Mouse (Mus musculus) heart, postnatal 36 days (tissue): ENCODE results near the gene Hoga1. TPM values are rescaled to one million over a fixed set of nuclear protein-coding genes. Genes with fewer than 3 reads are reported as not detected.

Experiments used
- DNase-seq, 2 experiments: peaks; one replicate each; pipeline ENCODE4 v3.0.0; 2021 to 2022
- intact Hi-C: fragments of 180-260 bp; cut with DNase I; formaldehyde crosslinking; loops from one replicate; pipeline ENCODE4 v1.15.1; 2025
- total RNA-seq, 2 experiments: library from RNA; stranded (reverse); gene quantifications; 2 replicates each; pipeline ENCODE4 v1.2.3; 2021

Hoga1 gene
- total RNA-seq, 2 experiments from 2014 or later: 1.4 to 1.7 TPM

DNA sequence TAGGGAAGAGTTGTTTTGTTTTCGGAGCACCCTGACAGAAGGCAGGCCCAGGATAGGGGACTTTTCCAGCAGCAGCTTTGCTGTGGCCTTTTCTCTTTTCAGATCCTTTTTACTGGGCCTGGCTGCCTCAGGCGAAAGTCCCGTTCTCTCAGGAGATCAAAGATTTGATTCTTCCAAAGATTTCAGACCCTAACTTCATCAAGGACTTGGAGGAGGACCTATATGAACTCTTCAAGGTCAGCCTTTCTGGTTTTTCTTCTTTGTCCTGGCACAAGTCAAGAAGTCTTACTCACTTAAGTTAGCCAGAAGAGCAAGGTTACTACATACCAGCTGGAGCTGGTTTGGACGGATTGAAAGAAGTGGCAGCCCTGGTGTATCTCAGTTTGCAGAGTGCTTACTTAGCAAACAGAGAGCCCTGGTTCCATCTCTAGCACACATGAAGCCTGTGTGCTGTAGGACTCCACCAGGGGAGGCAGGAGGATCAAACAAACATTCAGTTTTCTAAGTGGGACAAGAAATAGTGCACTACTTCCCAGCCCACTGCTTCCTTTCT, 70.4 kb downstream of the Hoga1 start:
- intact Hi-C loops: no loop called here
- DNase-seq: no peak

DNA sequence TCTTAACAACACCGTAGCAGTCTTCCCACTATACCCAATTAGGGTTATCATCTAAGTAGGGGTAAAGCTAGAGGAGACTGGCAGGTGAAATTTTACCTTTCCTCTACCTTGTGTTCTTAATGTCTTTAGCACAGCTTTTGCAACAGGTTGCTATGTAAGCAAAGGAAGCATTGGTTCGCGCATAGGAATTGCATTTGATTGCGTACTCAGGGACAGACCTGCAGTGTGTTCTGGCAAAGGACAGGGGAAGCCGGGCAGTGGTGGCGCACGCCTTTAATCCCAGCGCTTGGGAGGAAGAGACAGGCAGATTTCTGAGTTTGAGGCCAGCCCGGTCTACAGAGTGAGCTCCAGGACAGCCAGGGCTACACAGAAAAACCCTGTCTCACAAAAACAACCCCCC, 72.7 kb downstream of the Hoga1 start:
- intact Hi-C loops: no loop called here
- DNase-seq: no peak

DNA sequence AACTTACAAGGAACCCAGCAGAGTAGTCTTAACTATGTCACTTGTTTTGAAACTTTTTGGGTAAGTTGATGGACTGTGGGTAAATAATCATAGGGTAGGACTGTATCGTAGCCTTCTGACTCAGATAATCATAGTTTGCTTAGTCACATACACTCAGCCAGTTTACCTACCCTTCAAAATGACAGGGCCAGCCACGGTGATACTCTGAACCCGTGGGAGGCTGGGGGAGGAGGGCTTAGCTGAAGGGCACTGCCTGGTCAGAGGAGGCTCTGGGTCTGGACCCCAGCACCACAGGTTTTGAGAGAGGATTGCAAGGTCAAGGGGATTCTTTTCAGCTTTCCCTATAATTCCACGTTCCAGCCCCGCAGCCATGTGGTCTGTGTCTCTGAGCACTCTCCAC, 73.2 kb downstream of the Hoga1 start:
- intact Hi-C loops: no loop called here

DNA sequence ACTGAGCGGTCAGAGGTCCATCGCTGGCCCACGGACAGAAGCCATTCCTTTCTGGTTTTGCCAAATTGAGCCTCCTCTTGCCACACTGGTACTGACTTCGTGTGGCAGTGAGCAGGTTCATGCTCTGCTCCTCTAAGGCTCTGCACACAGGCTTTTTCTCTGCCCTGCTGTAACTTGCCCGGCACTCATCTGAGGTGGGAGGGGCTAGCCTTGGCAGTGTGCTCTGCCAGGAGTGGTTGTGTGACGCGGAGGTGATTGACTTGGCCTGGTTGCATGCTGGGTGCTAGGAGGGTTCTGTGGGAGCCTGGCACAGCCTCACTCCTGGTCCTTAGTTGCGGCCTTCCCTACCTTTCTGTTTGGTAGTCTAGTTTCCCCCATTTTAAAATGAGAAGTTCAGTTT, 75.0 kb downstream of the Hoga1 start:
- intact Hi-C loops: no loop called here
- no peak for DNase-seq

More for the DNA sequence above, 73.2 kb downstream of the Hoga1 start:
- DNase-seq: no peak

Other genes with a start within 250 kb of the Hoga1 start
- gene Arhgap19, start 243.6 kb upstream of the Hoga1 start, total RNA-seq: 1 to 10 TPM; 1.8 to 2.4 TPM
- gene Frat1, start 215.6 kb upstream of the Hoga1 start, total RNA-seq: 1 to 10 TPM; 4.6 to 6.2 TPM
- gene Frat2, start 197.5 kb upstream of the Hoga1 start, total RNA-seq: 1 to 10 TPM; 5.0 to 7.7 TPM
- gene Rrp12, start 149.4 kb upstream of the Hoga1 start, total RNA-seq: 10 to 100 TPM; 17.0 to 17.3 TPM
- gene Pgam1, start 133.7 kb upstream of the Hoga1 start, total RNA-seq: 10 to 100 TPM; 91.8 to 93.2 TPM
- gene Exosc1, start 112.2 kb upstream of the Hoga1 start, total RNA-seq: 10 to 100 TPM; 12.9 to 14.0 TPM
- 10 to 100 TPM; 16.2 to 17.4 TPM for gene Zdhhc16, start 112.1 kb upstream of the Hoga1 start, total RNA-seq
- gene Mms19, start 64.5 kb upstream of the Hoga1 start, total RNA-seq: 10 to 100 TPM; 17.3 to 18.0 TPM
- gene Ubtd1, start 63.8 kb upstream of the Hoga1 start, total RNA-seq: 10 to 100 TPM; 19.6 to 21.2 TPM
- gene Ankrd2, start 9.6 kb upstream of the Hoga1 start, total RNA-seq: under 1 TPM; 0.24 to 0.36 TPM
- not detected for gene 4933411K16Rik, start 6.6 kb downstream of the Hoga1 start, total RNA-seq
- 1 to 10 TPM; 2.5 to 2.9 TPM for gene Morn4, start 40.7 kb downstream of the Hoga1 start, total RNA-seq
- 10 to 100 TPM; 19.6 to 25.4 TPM for gene Pi4k2a, start 44.9 kb downstream of the Hoga1 start, total RNA-seq
- gene Avpi1, start 83.4 kb downstream of the Hoga1 start, total RNA-seq: 10 to 100 TPM; 11.0 to 11.3 TPM
- 10 to 100 TPM; 22.2 to 24.0 TPM for gene Marveld1, start 101.8 kb downstream of the Hoga1 start, total RNA-seq
- gene Zfyve27, start 118.3 kb downstream of the Hoga1 start, total RNA-seq: 10 to 100 TPM; 25.6 to 25.8 TPM
- 1 to 10 TPM; 5.1 to 5.3 TPM for gene Sfrp5, start 156.6 kb downstream of the Hoga1 start, total RNA-seq
- under 1 TPM; 0.49 to 0.97 TPM for gene Golga7b, start 202.0 kb downstream of the Hoga1 start, total RNA-seq